Mouse (Mus musculus) stomach, postnatal 0 days (tissue): ENCODE data around the gene Tfdp2. TPM values are rescaled to one million over a fixed set of nuclear protein-coding genes. Genes with fewer than 3 reads are reported as not detected.

ENCODE experiments used
- ATAC-seq: fragments of 200-750 bp; cut with Nextera tagmentation; 2 replicates; pipeline ENCODE4 v1.8.0; 2017; ENCODE audit not compliant: low FRiP score, low TSS enrichment
- DNase-seq: peaks from one replicate; pipeline ENCODE4 v3.0.0-alpha.2; 2016; ENCODE audit warnings: low spot score
- H3K27ac ChIP-seq: fragments of 300-500 bp; sonication (generic); replicated peaks from 2 replicates; pipeline ENCODE4 v1.5.1; 2014; ENCODE audit warnings: mild to moderate bottlenecking, control low read depth
- H3K27me3 ChIP-seq: fragments of 300-500 bp; sonication (generic); 2 replicates; pipeline ENCODE4 v1.6.1; 2014; ENCODE audit warnings: low read length; ENCODE audit not compliant: control insufficient read depth, insufficient read depth
- H3K36me3 ChIP-seq: fragments of 300-500 bp; sonication (generic); 2 replicates; pipeline ENCODE4 v1.6.1; 2014; ENCODE audit warnings: low read length, mixed read lengths; ENCODE audit not compliant: control insufficient read depth, insufficient read depth
- H3K4me1 ChIP-seq: fragments of 300-500 bp; sonication (generic); replicated peaks from 2 replicates; pipeline ENCODE4 v1.6.1; 2014; ENCODE audit warnings: antibody characterized with exemption; ENCODE audit not compliant: control insufficient read depth, insufficient read depth
- H3K4me2 ChIP-seq: fragments of 300-500 bp; sonication (generic); replicated peaks from 2 replicates; pipeline ENCODE4 v1.6.1; 2014; ENCODE audit warnings: low read depth, mild to moderate bottlenecking, control low read depth, moderate library complexity
- H3K4me3 ChIP-seq: fragments of 300-500 bp; sonication (generic); 2 replicates; pipeline ENCODE4 v1.5.1; 2014; ENCODE audit warnings: low read depth, low read length, control low read depth
- H3K9ac ChIP-seq: fragments of 300-500 bp; sonication (generic); 2 replicates; pipeline ENCODE4 v1.6.1; 2014; ENCODE audit warnings: mild to moderate bottlenecking, low read length, control low read depth, mixed read lengths
- H3K9me3 ChIP-seq: fragments of 300-500 bp; sonication (generic); 2 replicates; pipeline ENCODE4 v1.6.1; 2016; ENCODE audit warnings: low read length; ENCODE audit not compliant: control insufficient read depth
- CTCF ChIP-seq: IDR thresholded peaks from 2 replicates; pipeline ENCODE4 v1.5.1; 2016; ENCODE audit warnings: antibody characterized with exemption, low read depth, mild to moderate bottlenecking, moderate library complexity
- EP300 ChIP-seq: optimal IDR thresholded peaks from 2 replicates; pipeline ENCODE3; 2016; ENCODE audit warnings: antibody characterized with exemption
- WGBS: fragments of 180-500 bp; shearing (Covaris S2); extraction: QIAGEN DNeasy Blood & Tissue Kit; methylation state at CpG from one replicate; pipeline ENCODE4 v1.1.7; 2014; 5-methylcytosine and 5-hydroxymethylcytosine counted together
- polyA plus RNA-seq: library from polyadenylated mRNA; unstranded; fragments of >200 nt; fragmentation: Nextera tagmentation; extraction: Ambion mirVana; gene quantifications from 2 replicates; pipeline ENCODE4 v1.2.1, GENCODE M21; 2015

Tfdp2 gene
- polyA plus RNA-seq, 1 experiment from 2014 or later: 28.8 TPM

DNA sequence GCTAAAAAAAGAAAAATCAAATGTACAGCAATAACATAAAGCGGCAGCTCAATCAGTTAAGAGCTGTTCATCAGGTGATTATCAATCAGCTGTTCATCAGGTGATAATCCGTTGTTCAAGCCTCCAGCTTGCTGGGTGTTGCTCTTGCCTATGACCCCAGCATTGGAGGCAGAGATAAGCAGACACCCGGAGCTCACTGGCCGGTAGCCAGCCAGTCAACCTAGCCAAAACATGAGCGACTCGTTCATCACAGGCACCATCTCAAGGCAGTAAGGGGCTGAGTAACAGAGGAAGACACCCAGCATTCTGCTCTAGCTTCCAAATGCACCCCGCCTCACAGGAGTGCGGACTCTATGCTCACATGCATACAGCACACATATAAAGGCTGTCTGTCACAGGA is 157.7 kb downstream of the Tfdp2 start:
- Histone ChIP-seq H3K4me1 (no peaks in the 10 kb centered on the region), H3K4me3 (no peak overlapping the region), H3K9ac (no peak overlapping the region), H3K4me2 (no peak overlapping the region), H3K9me3 (no peaks in the 10 kb centered on the region), H3K27ac (no peak overlapping the region), H3K36me3 (no peaks in the 10 kb centered on the region), H3K27me3 (no peaks in the 10 kb centered on the region)
- ATAC-seq: no peak
- no peak for DNase-seq
- TF ChIP-seq EP300 (no peak), CTCF (no peak)
- WGBS: 47% methylated on average over 8 of the region's 8 CpGs

DNA sequence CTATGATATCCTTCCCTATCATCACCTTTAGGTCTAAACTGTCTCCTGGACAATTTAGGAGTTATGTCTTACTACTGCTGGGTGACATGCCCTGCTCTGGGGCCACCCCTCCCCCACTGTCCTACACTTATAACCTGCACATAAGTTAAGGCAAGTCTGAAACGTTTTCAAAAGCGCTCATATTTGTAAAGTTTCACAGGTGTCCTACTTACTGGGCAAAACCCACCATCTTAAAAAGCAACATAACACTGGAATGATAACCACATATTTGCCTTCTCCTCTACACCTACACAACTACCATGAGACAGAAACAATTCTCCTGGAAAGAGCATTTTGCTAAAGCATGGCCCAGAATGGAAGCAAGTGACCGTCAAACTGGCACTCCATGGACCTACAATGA is 164.0 kb downstream of the Tfdp2 start:
- H3K4me1 ChIP-seq: peaks cover 4% of the 10 kb centered on the region; the same call in 1 of the 2 replicates
- no peak overlapping the region for H3K9ac ChIP-seq
- TF ChIP-seq CTCF (no peak), EP300 (no peak)
- no peak overlapping the region for H3K27ac ChIP-seq
- ATAC-seq (no peak), DNase-seq (no peak)
- no peaks in the 10 kb centered on the region for H3K27me3 ChIP-seq
- no peak overlapping the region for H3K4me2 ChIP-seq
- WGBS: 82% methylated on average over 3 of the region's 3 CpGs
- H3K9me3 ChIP-seq: no peaks in the 10 kb centered on the region
- H3K4me3 ChIP-seq: no peak overlapping the region
- H3K36me3 ChIP-seq: no peaks in the 10 kb centered on the region

DNA sequence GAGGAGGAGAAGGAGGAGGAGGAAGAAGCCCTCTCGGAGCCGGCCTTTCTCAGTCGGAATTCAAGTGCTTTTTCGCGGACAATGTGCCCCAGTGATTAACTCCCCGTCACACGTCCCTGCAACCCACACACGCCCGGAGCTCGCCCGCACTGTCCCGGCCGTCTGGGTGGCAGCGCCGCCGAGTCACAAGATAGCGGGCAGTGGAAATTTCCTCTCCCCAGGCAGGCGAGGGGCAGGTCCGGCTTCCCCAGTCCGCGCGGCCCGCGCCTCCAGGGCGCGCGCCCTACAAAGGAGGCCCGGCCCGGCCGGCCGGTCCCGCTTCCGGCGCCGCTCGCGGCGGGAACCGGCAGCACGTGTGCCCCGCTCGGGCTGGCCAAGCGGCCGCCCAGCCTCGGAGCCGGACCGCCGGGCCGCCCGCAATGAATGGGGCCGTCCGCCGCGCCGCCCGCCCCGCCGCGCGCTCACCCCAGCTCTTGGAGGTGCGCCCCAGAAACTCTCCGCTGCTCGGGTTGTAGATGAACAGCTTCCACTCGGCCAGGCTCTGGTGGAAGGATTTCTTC is 167.6 kb downstream of the Tfdp2 start:
- ATAC-seq (peak; percentile 80), DNase-seq (peak; percentile 83)
- WGBS: under 1% methylated on average over 59 of the region's 64 CpGs
- TF ChIP-seq EP300 (no peak), CTCF (no peak)
- Histone ChIP-seq H3K4me3 (peak overlapping the region; percentile 82), H3K4me2 (peak overlapping the region; percentile 67), H3K36me3 (no peaks in the 10 kb centered on the region), H3K4me1 (peaks cover 4% of the 10 kb centered on the region; the same call in 1 of the 2 replicates), H3K27ac (peak overlapping the region; percentile 96), H3K9ac (peak overlapping the region; percentile 83), H3K27me3 (no peaks in the 10 kb centered on the region), H3K9me3 (no peaks in the 10 kb centered on the region)

DNA sequence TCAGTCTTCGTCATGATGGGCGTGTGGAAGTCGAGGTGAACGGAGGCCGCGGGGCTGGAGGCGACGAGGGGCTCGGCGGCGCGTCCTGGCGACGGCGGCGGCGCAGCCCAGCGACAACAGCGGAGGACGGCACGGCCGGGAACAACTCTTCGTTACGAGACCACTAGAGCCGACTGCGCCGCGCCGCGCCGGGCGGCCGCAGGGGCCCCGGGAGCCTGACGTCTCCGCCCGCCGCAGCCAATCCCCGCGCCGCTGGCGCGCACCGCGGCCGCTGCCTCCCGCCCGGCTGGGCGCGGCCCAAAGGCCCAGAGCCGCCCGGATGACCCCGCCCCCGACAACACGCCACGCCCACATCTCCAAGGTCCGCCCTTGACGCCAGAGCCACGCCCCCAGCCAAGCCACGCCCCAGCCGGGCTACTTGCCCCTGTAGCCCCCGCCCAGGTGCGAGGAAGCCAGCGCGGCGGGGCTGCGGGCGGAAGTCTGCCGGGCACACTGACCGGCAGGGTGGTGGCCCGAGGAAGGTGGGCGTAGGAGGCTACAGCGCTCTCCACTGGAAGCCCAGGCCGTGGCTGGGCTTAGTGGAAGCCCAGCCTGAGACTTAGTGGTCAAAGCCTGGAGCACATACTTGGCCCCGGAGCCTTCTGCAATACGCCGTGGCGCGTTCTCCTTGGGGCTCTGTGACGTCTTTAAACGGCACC is 168.2 kb downstream of the Tfdp2 start, which contains the start of gene Atp1b3:
TSS of gene Atp1b3 (minus strand) at position 302 of the 698 bp plus-strand sequence.
- 0% methylated on average over 44 of the region's 81 CpGs for WGBS
- peak within 1 kb of the TSS; percentile 96 for H3K27ac ChIP-seq
- peak within 1 kb of the TSS; percentile 67 for H3K4me2 ChIP-seq
- no peaks in the 10 kb centered on the region for H3K9me3 ChIP-seq
- no peaks in the 10 kb centered on the region for H3K36me3 ChIP-seq
- H3K9ac ChIP-seq: peak within 1 kb of the TSS; percentile 83
- peak within 1 kb of the TSS; percentile 82 for H3K4me3 ChIP-seq
- ATAC-seq: peak; percentile 98
- H3K4me1 ChIP-seq: peaks cover 4% of the 10 kb centered on the region; the same call in 1 of the 2 replicates
- H3K27me3 ChIP-seq: no peaks in the 10 kb centered on the region
- peak; percentile 100 for DNase-seq
- TF ChIP-seq CTCF: peak; percentile 45
- TF ChIP-seq EP300: no peak

DNA sequence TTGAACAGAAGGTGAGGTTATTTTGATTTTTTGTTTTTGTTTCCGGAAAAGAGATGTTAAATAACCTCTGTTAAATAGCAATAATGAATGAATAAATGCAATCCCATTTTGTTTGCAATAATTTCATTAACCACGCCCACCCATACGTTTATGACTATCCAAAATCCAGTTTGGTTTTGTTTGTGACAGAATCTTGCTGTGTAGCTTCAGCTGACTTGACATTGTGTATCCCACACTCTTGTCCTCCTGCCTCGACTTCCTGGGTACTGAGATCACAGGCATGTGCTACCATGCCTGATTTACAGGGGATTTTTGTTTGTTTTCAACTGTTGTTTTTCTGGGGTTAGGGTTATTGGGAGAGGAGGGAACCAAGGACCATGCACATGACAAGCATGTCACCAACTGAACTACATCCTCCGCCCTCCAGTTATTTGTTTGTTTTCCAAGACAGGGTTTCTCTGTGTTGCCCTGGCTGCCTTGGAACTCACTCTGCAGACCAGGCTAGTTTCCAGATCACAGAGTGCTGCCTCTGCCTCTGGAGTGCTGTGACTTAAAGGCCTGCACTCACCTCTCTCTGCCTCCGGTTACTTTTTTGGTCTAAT is 169.3 kb downstream of the Tfdp2 start:
- 59% methylated on average over 6 of the region's 6 CpGs for WGBS
- H3K4me2 ChIP-seq: 0 out of 2 replicates have a peak overlapping the region, but pooled peaks have one; percentile 5
- TF ChIP-seq EP300 (no peak), CTCF (no peak)

More for the DNA sequence above, 169.3 kb downstream of the Tfdp2 start:
- Histone ChIP-seq H3K4me3 (no peak overlapping the region), H3K27ac (no peak overlapping the region), H3K9me3 (no peaks in the 10 kb centered on the region), H3K4me1 (peaks cover 4% of the 10 kb centered on the region; the same call in 1 of the 2 replicates), H3K27me3 (no peaks in the 10 kb centered on the region), H3K36me3 (no peaks in the 10 kb centered on the region), H3K9ac (no peak overlapping the region)
- ATAC-seq (no peak), DNase-seq (no peak)
